ENCODE assay signal across 7 mouse cellular contexts in the genomic region with DNA sequence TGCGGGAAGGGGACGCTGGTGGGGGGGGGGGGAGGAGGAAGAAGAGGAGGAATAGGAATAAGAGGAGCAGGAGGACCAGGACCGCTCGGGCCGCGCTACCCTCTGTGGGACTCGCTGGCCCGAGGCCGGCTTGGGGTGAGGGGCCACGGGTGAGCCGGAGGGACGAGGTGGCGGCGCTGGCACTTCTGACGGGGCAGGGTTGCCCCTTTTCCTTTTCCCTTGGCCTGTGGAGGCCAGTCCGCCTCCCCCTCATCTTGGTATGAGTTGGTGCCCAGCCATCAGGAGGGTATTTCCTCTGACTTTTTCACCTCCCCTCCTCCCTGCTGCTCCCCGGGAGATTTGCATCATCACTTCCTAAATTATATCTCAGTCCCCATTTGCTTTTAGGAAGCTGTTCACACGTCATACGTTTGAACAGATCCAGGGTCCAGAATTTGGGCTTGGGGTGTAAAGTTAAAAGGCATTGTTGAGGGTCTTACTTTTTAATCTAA. TPM values are rescaled to one million over a fixed set of nuclear protein-coding genes. Genes with fewer than 3 reads are reported as not detected.
DNase-seq lines count a peak whose midpoint lies in the region; ATAC-seq and TF ChIP-seq lines count a peak whose summit lies in the region.

No protein-coding gene starts in this region.

- no peaks in the 10 kb centered on the region for H3K9me3 ChIP-seq in ES-E14 (ENCODE audit: control insufficient read depth, insufficient read depth, low read depth, low read length)
- H3K9me3 ChIP-seq in forebrain, embryonic 12.5 days: no peaks in the 10 kb centered on the region
- no peaks in the 10 kb centered on the region for H3K9me3 ChIP-seq in hindbrain, embryonic 13.5 days
- no peaks in the 10 kb centered on the region for H3K9me3 ChIP-seq in midbrain, embryonic 15.5 days
- no peaks in the 10 kb centered on the region for H3K9me3 ChIP-seq in stomach, postnatal 0 days (ENCODE audit: control insufficient read depth, low read length)

- H3K27ac ChIP-seq in ES-E14 (ENCODE audit: insufficient read depth, low read depth, low read length, poor library complexity, severe bottlenecking): peak overlapping the region; percentile 94
- peak overlapping the region; percentile 100 for H3K27ac ChIP-seq in forebrain, embryonic 12.5 days
- peak overlapping the region; percentile 99 for H3K27ac ChIP-seq in hindbrain, embryonic 13.5 days
- H3K27ac ChIP-seq in midbrain, embryonic 15.5 days: peak overlapping the region; percentile 98
- H3K27ac ChIP-seq in stomach, postnatal 0 days (replicated peaks): peak overlapping the region; percentile 99

- no peak; the same call in 1 of the 2 replicates for ATAC-seq in forebrain, embryonic 12.5 days (ENCODE audit: low FRiP score)
- peak; percentile 53 for ATAC-seq in hindbrain, embryonic 13.5 days (ENCODE audit: low FRiP score)
- ATAC-seq in midbrain, embryonic 15.5 days (replicated peaks): peak; percentile 53
- ATAC-seq in stomach, postnatal 0 days (ENCODE audit: low FRiP score, low TSS enrichment): no peak

- 1% methylated on average over 17 of the region's 19 CpGs for WGBS in forebrain, embryonic 12.5 days
- WGBS in hindbrain, embryonic 13.5 days: under 1% methylated on average over 13 of the region's 19 CpGs
- WGBS in midbrain, embryonic 15.5 days: 0% methylated on average over 13 of the region's 19 CpGs
- under 1% methylated on average over 13 of the region's 19 CpGs for WGBS in stomach, postnatal 0 days

- no peaks in the 10 kb centered on the region for H3K27me3 ChIP-seq in forebrain, embryonic 12.5 days
- H3K27me3 ChIP-seq in hindbrain, embryonic 13.5 days: no peaks in the 10 kb centered on the region
- H3K27me3 ChIP-seq in midbrain, embryonic 15.5 days (replicated peaks): no peaks in the 10 kb centered on the region
- no peaks in the 10 kb centered on the region for H3K27me3 ChIP-seq in stomach, postnatal 0 days (ENCODE audit: control insufficient read depth, insufficient read depth, low read length)

- peak overlapping the region; percentile 76 for H3K4me2 ChIP-seq in forebrain, embryonic 12.5 days
- peak overlapping the region; percentile 79 for H3K4me2 ChIP-seq in hindbrain, embryonic 13.5 days
- peak overlapping the region; percentile 72 for H3K4me2 ChIP-seq in midbrain, embryonic 15.5 days
- H3K4me2 ChIP-seq in stomach, postnatal 0 days (replicated peaks; ENCODE audit: low read depth): peak overlapping the region; percentile 85

- peaks cover 3 to 11% of the 10 kb centered on the region in 2 experiments; a peak in 1 of 4 replicates for H3K4me1 ChIP-seq in ES-E14 (ENCODE audit: control insufficient read depth in 2 of 2, insufficient read depth in 2 of 2, low read length in 2 of 2, poor library complexity in 1 of 2)
- H3K4me1 ChIP-seq in forebrain, embryonic 12.5 days: peaks cover 44% of the 10 kb centered on the region
- peaks cover 53% of the 10 kb centered on the region for H3K4me1 ChIP-seq in hindbrain, embryonic 13.5 days (replicated peaks)
- H3K4me1 ChIP-seq in midbrain, embryonic 15.5 days: peaks cover 37% of the 10 kb centered on the region
- H3K4me1 ChIP-seq in stomach, postnatal 0 days (replicated peaks; ENCODE audit: control insufficient read depth, insufficient read depth): peaks cover 13% of the 10 kb centered on the region; the same call in 1 of the 2 replicates

- peak overlapping the region; percentile 95 for H3K9ac ChIP-seq in ES-E14 (ENCODE audit: insufficient read depth, low read depth, low read length, poor library complexity, severe bottlenecking)
- H3K9ac ChIP-seq in forebrain, embryonic 12.5 days: peak overlapping the region; percentile 99
- H3K9ac ChIP-seq in hindbrain, embryonic 13.5 days: peak overlapping the region; percentile 98
- peak overlapping the region; percentile 84 for H3K9ac ChIP-seq in midbrain, embryonic 15.5 days
- H3K9ac ChIP-seq in stomach, postnatal 0 days (ENCODE audit: low read length): peak overlapping the region; percentile 96

- peak overlapping the region; percentile 94 to 100 for H3K4me3 ChIP-seq in ES-E14 (ENCODE audit: insufficient read depth in 1 of 2, low read depth in 1 of 2, low read length in 2 of 2, poor library complexity in 1 of 2, severe bottlenecking in 1 of 2)
- H3K4me3 ChIP-seq in forebrain, embryonic 12.5 days (replicated peaks): peak overlapping the region; percentile 99
- peak overlapping the region; percentile 92 for H3K4me3 ChIP-seq in hindbrain, embryonic 13.5 days
- H3K4me3 ChIP-seq in midbrain, embryonic 15.5 days: peak overlapping the region; percentile 75
- H3K4me3 ChIP-seq in stomach, postnatal 0 days (ENCODE audit: low read depth, low read length): peak overlapping the region; percentile 95

- no peak for TF ChIP-seq CTCF in stomach, postnatal 0 days (IDR thresholded peaks at IDR 0.05; ENCODE audit: low read depth)

- in situ Hi-C loops in ES-E14 (cut with MboI; ENCODE audit: low sequenced_read_pairs in 2 of 2, unreplicated experiment in 2 of 2): no loop called here

- TF ChIP-seq EP300 in stomach, postnatal 0 days (optimal IDR thresholded peaks at IDR 0.05): no peak

- DNase-seq in ES-E14 (ENCODE audit: low read depth, low spot score) (no peak), liver (peak; percentile 36)
- peak; percentile 39 for DNase-seq in adrenal gland, postnatal 25 days
- DNase-seq in stomach, postnatal 0 days (ENCODE audit: low spot score): no peak

- H3K36me3 ChIP-seq in ES-E14 (ENCODE audit: control insufficient read depth, insufficient read depth, low read length, poor library complexity, severe bottlenecking): no peaks in the 10 kb centered on the region
- peaks cover 5% of the 10 kb centered on the region; the same call in 1 of the 2 replicates for H3K36me3 ChIP-seq in forebrain, embryonic 12.5 days (replicated peaks)
- peaks cover 7% of the 10 kb centered on the region; the same call in 1 of the 2 replicates for H3K36me3 ChIP-seq in hindbrain, embryonic 13.5 days
- no peaks in the 10 kb centered on the region for H3K36me3 ChIP-seq in midbrain, embryonic 15.5 days (replicated peaks)
- no peaks in the 10 kb centered on the region for H3K36me3 ChIP-seq in stomach, postnatal 0 days (ENCODE audit: control insufficient read depth, insufficient read depth, low read length)

TF ChIP-seq in ES-E14, 5 proteins besides CTCF, POLR2A, EP300 and RAD21:
- TF ChIP-seq CHD2 (IDR thresholded peaks at IDR 0.05; ENCODE audit: low read depth, low read length): no peak
- no peak for TF ChIP-seq MAFK (IDR thresholded peaks at IDR 0.05; ENCODE audit: insufficient read depth, low read depth, low read length)
- TF ChIP-seq ZC3H11A (IDR thresholded peaks at IDR 0.05; ENCODE audit: borderline replicate concordance, low read depth, low read length): no peak
- TF ChIP-seq HCFC1 (IDR thresholded peaks at IDR 0.05; ENCODE audit: borderline replicate concordance, insufficient read depth, low read length): no peak
- TF ChIP-seq ZNF384 (IDR thresholded peaks at IDR 0.05; ENCODE audit: low read depth, low read length): no peak

RNA-seq across cellular contexts. Expression of a gene that starts 1.0 kb away (rescaled TPM):
- 32.2 and 43.3 TPM in 2 replicates for total RNA-seq in ES-E14 (2012; rRNA removed)
- total RNA-seq in adrenal gland, postnatal 25 days (2021): 138 and 144 TPM in 2 replicates
- polyA plus RNA-seq in forebrain, embryonic 12.5 days (2016; fragmentation: Nextera tagmentation; extraction: Ambion mirVana): 77.3 and 83.5 TPM in 2 replicates
- polyA plus RNA-seq in hindbrain, embryonic 13.5 days (2015; fragmentation: Nextera tagmentation; extraction: Ambion mirVana): 71.5 and 78.9 TPM in 2 replicates
- 51.0 and 58.0 TPM in 2 replicates for polyA plus RNA-seq in midbrain, embryonic 15.5 days (2015; fragmentation: Nextera tagmentation; extraction: Ambion mirVana)
- polyA plus RNA-seq in stomach, postnatal 0 days (2015; fragmentation: Nextera tagmentation; extraction: Ambion mirVana): 35.5 and 36.0 TPM in 2 replicates

RNA-seq across cellular contexts. Expression of a gene that starts 35.6 kb away (rescaled TPM):
- 7.1 and 15.4 TPM in 2 replicates for total RNA-seq in ES-E14 (2012; rRNA removed)
- 1.4 and 1.9 TPM in 2 replicates for total RNA-seq in adrenal gland, postnatal 25 days (2021)
- 8.8 and 9.0 TPM in 2 replicates for polyA plus RNA-seq in forebrain, embryonic 12.5 days (2016; fragmentation: Nextera tagmentation; extraction: Ambion mirVana)
- 13.4 and 13.6 TPM in 2 replicates for polyA plus RNA-seq in hindbrain, embryonic 13.5 days (2015; fragmentation: Nextera tagmentation; extraction: Ambion mirVana)
- polyA plus RNA-seq in midbrain, embryonic 15.5 days (2015; fragmentation: Nextera tagmentation; extraction: Ambion mirVana): 19.6 and 22.0 TPM in 2 replicates
- 2.1 and 2.7 TPM in 2 replicates for polyA plus RNA-seq in stomach, postnatal 0 days (2015; fragmentation: Nextera tagmentation; extraction: Ambion mirVana)

Comparison
In these comparisons a context has a peak if more than half of its experiments do, and no peak if none do; other contexts are left out.
1. DNase-seq: peak in adrenal gland, postnatal 25 days (single experiment) and liver (single experiment); none in ES-E14 (single experiment) and stomach, postnatal 0 days (single experiment).
2. ATAC-seq: peak in hindbrain, embryonic 13.5 days (single experiment) and midbrain, embryonic 15.5 days (single experiment); none in forebrain, embryonic 12.5 days (single experiment) and stomach, postnatal 0 days (single experiment).
3. Peak in every context shown above with its lines, with median percentiles within 50 percentile points of each other: H3K27ac ChIP-seq, H3K4me3 ChIP-seq, H3K9ac ChIP-seq and H3K4me2 ChIP-seq.